8 mouse cellular contexts compared by ENCODE assay signal in the genomic region with DNA sequence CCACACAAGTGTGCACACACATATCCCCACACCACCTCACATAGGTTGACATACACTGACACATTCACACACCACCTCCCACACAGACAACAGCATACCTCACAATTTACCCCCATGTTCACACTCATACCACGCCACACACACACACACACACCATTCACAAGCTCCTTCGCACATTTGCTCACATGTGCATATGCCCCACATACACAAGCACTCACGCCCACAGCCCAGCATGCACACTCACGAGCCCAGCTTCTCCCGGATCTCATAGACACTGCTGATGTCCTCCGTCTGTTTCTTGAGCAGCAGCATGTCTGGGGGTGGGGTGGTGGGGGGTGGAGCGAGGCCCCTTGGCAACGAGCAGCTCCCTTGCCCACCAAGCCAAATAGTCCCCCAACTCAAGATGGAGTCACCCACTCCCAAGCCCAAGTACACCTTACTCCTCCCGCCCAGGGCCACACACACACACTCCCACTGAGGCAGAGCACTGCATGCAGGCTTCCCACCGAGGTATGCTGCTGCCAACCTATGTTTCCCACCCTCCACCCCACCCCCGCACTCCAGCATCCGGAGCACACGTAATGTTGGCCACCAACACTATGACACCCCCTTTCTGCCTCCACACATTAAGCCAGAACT. TPM values are rescaled to one million over a fixed set of nuclear protein-coding genes. Genes with fewer than 3 reads are reported as not detected.
DNase-seq lines count a peak whose midpoint lies in the region; ATAC-seq lines count a peak whose summit lies in the region.

No protein-coding gene starts in this region.

- no peak overlapping the region for H3K27ac ChIP-seq in lung, embryonic 15.5 days
- no peak overlapping the region for H3K27ac ChIP-seq in limb, embryonic 10.5 days

- H3K4me1 ChIP-seq in lung, embryonic 15.5 days, result no peaks in the 10 kb centered on the region
- peaks cover 15% of the 10 kb centered on the region for H3K4me1 ChIP-seq in limb, embryonic 10.5 days

- no peaks in the 10 kb centered on the region for H3K9me3 ChIP-seq in lung, embryonic 15.5 days
- H3K9me3 ChIP-seq in limb, embryonic 10.5 days (replicated peaks), result no peaks in the 10 kb centered on the region

- WGBS in lung, embryonic 15.5 days, result 54% methylated on average over 13 of the region's 13 CpGs
- WGBS in limb, embryonic 10.5 days, result 61% methylated on average over 13 of the region's 13 CpGs

- peak; percentile 21; the same call in 1 of the 2 replicates for ATAC-seq in lung, embryonic 15.5 days (ENCODE audit: borderline replicate concordance, extremely low read depth, low FRiP score, low TSS enrichment)
- ATAC-seq in megakaryocyte, adult 5-6 weeks (ENCODE audit: poor library complexity, severe bottlenecking), result no peak

- H3K4me3 ChIP-seq in lung, embryonic 15.5 days, result peak overlapping the region; percentile 44
- peak overlapping the region; percentile 60 for H3K4me3 ChIP-seq in limb, embryonic 10.5 days

- H3K27me3 ChIP-seq in lung, embryonic 15.5 days, result peaks cover 8% of the 10 kb centered on the region; the same call in 1 of the 2 replicates
- H3K27me3 ChIP-seq in limb, embryonic 10.5 days (ENCODE audit: low read depth, poor library complexity, severe bottlenecking), result peaks cover 71% of the 10 kb centered on the region

- no peaks in the 10 kb centered on the region for H3K36me3 ChIP-seq in lung, embryonic 15.5 days
- H3K36me3 ChIP-seq in limb, embryonic 10.5 days, result no peaks in the 10 kb centered on the region

- no peak overlapping the region for H3K9ac ChIP-seq in lung, embryonic 15.5 days

- peak overlapping the region; percentile 80 for H3K4me2 ChIP-seq in lung, embryonic 15.5 days

- peak; percentile 31 to 35 for DNase-seq in cerebellum, postnatal 10 days
- DNase-seq in cerebellum, adult 8-10 months, result no peak
- DNase-seq in lung, postnatal 10 days, result no peak
- no peak for DNase-seq in limb, embryonic 10.5 days (ENCODE audit: low spot score)
- peak; percentile 14 for DNase-seq in right cerebral cortex, postnatal 4 days
- no peak for DNase-seq in gastrocnemius, postnatal 4 days (ENCODE audit: low spot score in 2 of 2)

RNA-seq across cellular contexts. Expression of a gene that starts 0.9 kb away (rescaled TPM):
- 15.7 and 16.1 TPM in 2 replicates for polyA plus RNA-seq in lung, embryonic 15.5 days (2015; fragmentation: Nextera tagmentation; extraction: Ambion mirVana)
- 3.7 and 7.7 TPM in 2 replicates for polyA plus RNA-seq in limb, embryonic 10.5 days (2016; fragmentation: Nextera tagmentation; extraction: Ambion mirVana)
- 0.59 TPM in 1 of 2 replicates, not detected in the other for total RNA-seq in megakaryocyte, adult 5-6 weeks (2015)
- not detected in 2 replicates for total RNA-seq in megakaryocyte, adult 5-6 weeks (2017)
- 10 to 100 TPM; 11.4 to 12.8 TPM for total RNA-seq in gastrocnemius, postnatal 4 days (2021)

RNA-seq across cellular contexts. Expression of a gene that starts 13.9 kb away (rescaled TPM):
- 6.2 and 6.6 TPM in 2 replicates for polyA plus RNA-seq in lung, embryonic 15.5 days (2015; fragmentation: Nextera tagmentation; extraction: Ambion mirVana)
- 4.4 and 6.1 TPM in 2 replicates for polyA plus RNA-seq in limb, embryonic 10.5 days (2016; fragmentation: Nextera tagmentation; extraction: Ambion mirVana)
- total RNA-seq in megakaryocyte, adult 5-6 weeks (2015), result not detected in 2 replicates
- 1.1 TPM in 1 of 2 replicates, not detected in the other for total RNA-seq in megakaryocyte, adult 5-6 weeks (2017)
- 10 to 100 TPM; 58.9 to 66.2 TPM for total RNA-seq in gastrocnemius, postnatal 4 days (2021)

RNA-seq across cellular contexts. Expression of a gene that starts 19.8 kb away (rescaled TPM):
- 11.1 and 13.0 TPM in 2 replicates for polyA plus RNA-seq in lung, embryonic 15.5 days (2015; fragmentation: Nextera tagmentation; extraction: Ambion mirVana)
- polyA plus RNA-seq in limb, embryonic 10.5 days (2016; fragmentation: Nextera tagmentation; extraction: Ambion mirVana), result 113 and 153 TPM in 2 replicates
- total RNA-seq in megakaryocyte, adult 5-6 weeks (2015), result 0.11 and 0.13 TPM in 2 replicates
- 0.16 TPM in 1 of 2 replicates, not detected in the other for total RNA-seq in megakaryocyte, adult 5-6 weeks (2017)
- under 1 TPM; 0.12 to 0.41 TPM for total RNA-seq in gastrocnemius, postnatal 4 days (2021)

RNA-seq across cellular contexts. Expression of a gene that starts 56.9 kb away (rescaled TPM):
- 287 and 292 TPM in 2 replicates for polyA plus RNA-seq in lung, embryonic 15.5 days (2015; fragmentation: Nextera tagmentation; extraction: Ambion mirVana)
- polyA plus RNA-seq in limb, embryonic 10.5 days (2016; fragmentation: Nextera tagmentation; extraction: Ambion mirVana), result 159 and 174 TPM in 2 replicates
- 211 and 214 TPM in 2 replicates for total RNA-seq in megakaryocyte, adult 5-6 weeks (2015)
- total RNA-seq in megakaryocyte, adult 5-6 weeks (2017), result 157 and 173 TPM in 2 replicates
- 100 to 1,000 TPM in 1 of 2 experiments, 10 to 100 TPM in 1; 99.9 to 104 TPM for total RNA-seq in gastrocnemius, postnatal 4 days (2021)

RNA-seq across cellular contexts. Expression of a gene that starts 57.3 kb away (rescaled TPM):
- polyA plus RNA-seq in lung, embryonic 15.5 days (2015; fragmentation: Nextera tagmentation; extraction: Ambion mirVana), result 23.3 and 25.1 TPM in 2 replicates
- polyA plus RNA-seq in limb, embryonic 10.5 days (2016; fragmentation: Nextera tagmentation; extraction: Ambion mirVana), result 9.2 and 12.7 TPM in 2 replicates
- 80.0 and 82.4 TPM in 2 replicates for total RNA-seq in megakaryocyte, adult 5-6 weeks (2015)
- 32.7 and 35.7 TPM in 2 replicates for total RNA-seq in megakaryocyte, adult 5-6 weeks (2017)
- total RNA-seq in gastrocnemius, postnatal 4 days (2021), result 10 to 100 TPM; 24.1 to 26.8 TPM

Comparison
In these comparisons a context has a peak if more than half of its experiments do, and no peak if none do; other contexts are left out.
1. DNase-seq: peak in cerebellum, postnatal 10 days (2 of 2) and right cerebral cortex, postnatal 4 days (single experiment); none in cerebellum, adult 8-10 months (single experiment), lung, postnatal 10 days (single experiment), limb, embryonic 10.5 days (single experiment) and gastrocnemius, postnatal 4 days (0 of 2).
2. RNA of a gene that starts 0.9 kb away (total RNA-seq): 11.4 to 12.8 TPM in gastrocnemius, postnatal 4 days; 0.59 TPM in megakaryocyte, adult 5-6 weeks; every median in the first group is over 4 times any median in the second.
3. RNA of a gene that starts 13.9 kb away (total RNA-seq): 58.9 to 66.2 TPM in gastrocnemius, postnatal 4 days; 1.1 TPM in megakaryocyte, adult 5-6 weeks; every median in the first group is over 10 times any median in the second.